Mouse (Mus musculus) heart, embryonic 10.5 days (tissue): ENCODE results near the gene Ciz1. TPM values are rescaled to one million over a fixed set of nuclear protein-coding genes. Genes with fewer than 3 reads are reported as not detected.
A peak's percentile ranks its signal among the peaks of the same experiment; 100 is the strongest.

Experiments
- DNase-seq: peaks from one replicate; pipeline ENCODE4 v3.0.0-alpha.2; 2017; ENCODE audit warnings: low spot score
- H3K27ac ChIP-seq: fragments of 300-500 bp; sonication (generic); 2 replicates; pipeline ENCODE4 v1.5.1; 2016; ENCODE audit warnings: mild to moderate bottlenecking
- H3K27me3 ChIP-seq: fragments of 300-500 bp; sonication (generic); 2 replicates; pipeline ENCODE4 v1.6.1; 2016; ENCODE audit warnings: mild to moderate bottlenecking; ENCODE audit not compliant: poor library complexity, insufficient read depth, severe bottlenecking
- H3K36me3 ChIP-seq: fragments of 300-500 bp; sonication (generic); 2 replicates; pipeline ENCODE4 v1.6.1; 2016; ENCODE audit warnings: mild to moderate bottlenecking, moderate library complexity
- H3K4me1 ChIP-seq: fragments of 300-500 bp; sonication (generic); 2 replicates; pipeline ENCODE4 v1.6.1; 2016; ENCODE audit warnings: mild to moderate bottlenecking
- H3K4me3 ChIP-seq: fragments of 300-500 bp; sonication (generic); 2 replicates; pipeline ENCODE4 v1.5.1; 2016; ENCODE audit warnings: mild to moderate bottlenecking, moderate library complexity
- H3K9me3 ChIP-seq: fragments of 300-500 bp; sonication (generic); 2 replicates; pipeline ENCODE4 v1.6.1; 2016; ENCODE audit warnings: mild to moderate bottlenecking, moderate library complexity
- WGBS: fragments of 180-500 bp; shearing (Covaris S2); methylation state at CpG from one replicate; pipeline ENCODE4 v1.1.7; 2016; 5-methylcytosine and 5-hydroxymethylcytosine counted together
- polyA plus RNA-seq: library from polyadenylated mRNA; unstranded; fragments of >200 nt; fragmentation: Nextera tagmentation; extraction: Ambion mirVana; gene quantifications from 2 replicates; pipeline ENCODE4 v1.2.1, GENCODE M21; 2016

Gene Ciz1
- 41.0 and 48.0 TPM in 2 replicates for polyA plus RNA-seq

DNA sequence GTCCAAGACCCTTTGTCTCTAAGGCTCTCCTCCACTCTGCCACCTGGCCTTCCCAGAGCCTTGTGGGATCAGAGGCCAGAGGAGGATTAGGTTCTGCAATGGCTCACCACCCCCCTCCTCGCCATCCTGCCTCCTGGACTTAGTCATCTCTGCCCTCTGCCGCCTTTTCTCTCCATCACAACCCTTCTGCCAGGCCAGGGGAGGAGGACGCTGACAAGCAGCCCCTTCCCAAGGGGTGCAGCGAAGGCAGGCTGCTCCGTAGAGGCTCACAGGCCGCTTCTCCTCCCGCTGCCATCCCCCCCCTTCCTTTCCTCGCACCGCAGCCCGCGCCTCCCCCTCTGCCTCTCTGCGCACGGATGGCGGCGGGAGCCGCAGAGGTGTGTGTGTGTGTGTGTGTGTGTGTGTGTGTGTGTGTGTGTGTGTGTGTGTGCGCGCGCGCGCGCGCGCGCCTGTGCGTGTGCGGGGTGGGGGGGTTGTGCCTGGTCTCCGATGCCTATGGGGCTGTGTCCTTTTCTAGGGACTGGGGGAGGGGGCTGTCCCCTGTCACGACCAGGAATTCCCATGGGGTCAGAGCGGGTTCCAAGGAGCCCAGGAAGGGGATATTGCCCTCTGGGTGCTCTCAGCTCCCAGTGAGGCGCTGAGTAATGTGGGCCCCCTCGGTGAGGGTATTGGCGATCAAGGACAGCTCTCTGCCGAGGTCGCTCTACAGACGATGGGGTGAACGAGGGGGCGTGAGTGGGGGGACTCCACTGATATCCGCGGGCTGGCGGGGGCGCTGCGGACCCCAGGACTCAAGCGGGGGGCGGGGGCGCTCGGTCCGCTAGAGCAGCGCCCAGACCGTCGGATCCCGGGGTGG lies at the start of gene Ciz1:
Gene Ciz1, plus strand, starts transcription at position 177 of the 856 bp plus-strand sequence.
- Histone ChIP-seq H3K4me3 (peak within 1 kb of the TSS; percentile 72), H3K27ac (peak within 1 kb of the TSS; percentile 83), H3K36me3 (no peaks in the 10 kb centered on the region), H3K9me3 (no peaks in the 10 kb centered on the region), H3K27me3 (peaks cover 57% of the 10 kb centered on the region), H3K4me1 (peaks cover 59% of the 10 kb centered on the region)
- no peak for DNase-seq
- under 1% methylated on average over 34 of the region's 52 CpGs for WGBS

GRCm38 (mm10) chr2:32302952-32303351 lies 49.2 kb upstream of the Ciz1 start:
- Histone ChIP-seq H3K9me3 (no peaks in the 10 kb centered on the region), H3K27me3 (no peaks in the 10 kb centered on the region), H3K4me3 (no peak overlapping the region), H3K4me1 (peaks cover 5% of the 10 kb centered on the region; the same call in 1 of the 2 replicates), H3K27ac (no peak overlapping the region), H3K36me3 (peaks cover 95% of the 10 kb centered on the region)
- WGBS = 87% methylated on average over 10 of the region's 10 CpGs
- no peak for DNase-seq

GRCm38 (mm10) chr2:32304145-32304832 lies 47.8 kb upstream of the Ciz1 start:
- Histone ChIP-seq H3K9me3 (no peaks in the 10 kb centered on the region), H3K4me3 (no peak overlapping the region), H3K27ac (no peak overlapping the region), H3K36me3 (peaks cover 95% of the 10 kb centered on the region), H3K4me1 (peaks cover 5% of the 10 kb centered on the region; the same call in 1 of the 2 replicates), H3K27me3 (peaks cover 6% of the 10 kb centered on the region; the same call in 1 of the 2 replicates)
- 62% methylated on average over 8 of the region's 8 CpGs for WGBS
- no peak for DNase-seq

GRCm38 (mm10) chr2:32305668-32306067 lies 46.5 kb upstream of the Ciz1 start:
- Histone ChIP-seq H3K27me3 (peaks cover 19% of the 10 kb centered on the region; the same call in 1 of the 2 replicates), H3K4me1 (peaks cover 11% of the 10 kb centered on the region), H3K27ac (no peak overlapping the region), H3K9me3 (no peaks in the 10 kb centered on the region), H3K36me3 (peaks cover 93% of the 10 kb centered on the region), H3K4me3 (no peak overlapping the region)
- 91% methylated on average over 5 of the region's 5 CpGs for WGBS
- DNase-seq = no peak

GRCm38 (mm10) chr2:32306176-32306575 lies 46.0 kb upstream of the Ciz1 start:
- H3K9me3 ChIP-seq = no peaks in the 10 kb centered on the region
- H3K36me3 ChIP-seq = peaks cover 88% of the 10 kb centered on the region

DNA sequence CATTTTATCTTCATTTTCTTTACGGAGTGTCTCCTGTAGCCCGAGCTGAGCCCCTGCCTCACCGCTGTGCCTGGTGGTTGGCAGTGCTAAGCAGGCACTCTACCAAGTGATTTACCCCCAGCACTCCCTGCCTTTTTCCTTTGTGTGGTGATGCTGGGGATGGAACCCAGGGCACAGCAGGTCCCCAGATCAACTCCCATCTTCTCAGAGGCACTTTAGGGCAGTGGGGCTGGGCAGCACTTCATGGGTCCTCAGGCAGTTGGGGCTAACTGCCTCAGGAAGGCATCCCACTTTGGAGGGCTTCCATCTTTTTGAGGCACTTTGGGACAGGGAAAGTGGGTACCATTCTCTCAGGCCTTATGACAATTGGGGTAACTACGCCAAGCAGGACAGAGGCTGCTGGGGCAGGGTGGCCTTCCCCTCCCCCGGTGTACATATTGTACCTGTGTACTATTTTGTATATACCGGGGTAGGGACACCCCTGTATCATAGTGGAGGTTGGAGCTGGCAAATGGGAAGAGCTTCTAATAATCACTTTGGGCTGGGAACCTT lies 44.8 kb upstream of the Ciz1 start:
- H3K36me3 ChIP-seq = peaks cover 77% of the 10 kb centered on the region
- whole genome bisulfite sequencing = 76% methylated on average over 6 of the region's 6 CpGs
- no peaks in the 10 kb centered on the region for H3K9me3 ChIP-seq
- DNase-seq = no peak
- H3K27me3 ChIP-seq = peaks cover 27% of the 10 kb centered on the region; the same call in 1 of the 2 replicates
- peaks cover 27% of the 10 kb centered on the region for H3K4me1 ChIP-seq
- no peak overlapping the region for H3K27ac ChIP-seq
- H3K4me3 ChIP-seq = no peak overlapping the region

More at GRCm38 (mm10) chr2:32306176-32306575, 46.0 kb upstream of the Ciz1 start:
- Histone ChIP-seq H3K27ac (no peak overlapping the region), H3K4me1 (peaks cover 17% of the 10 kb centered on the region), H3K4me3 (no peak overlapping the region), H3K27me3 (peaks cover 24% of the 10 kb centered on the region; the same call in 1 of the 2 replicates)
- WGBS = 81% methylated on average over 9 of the region's 9 CpGs
- DNase-seq = no peak

DNA sequence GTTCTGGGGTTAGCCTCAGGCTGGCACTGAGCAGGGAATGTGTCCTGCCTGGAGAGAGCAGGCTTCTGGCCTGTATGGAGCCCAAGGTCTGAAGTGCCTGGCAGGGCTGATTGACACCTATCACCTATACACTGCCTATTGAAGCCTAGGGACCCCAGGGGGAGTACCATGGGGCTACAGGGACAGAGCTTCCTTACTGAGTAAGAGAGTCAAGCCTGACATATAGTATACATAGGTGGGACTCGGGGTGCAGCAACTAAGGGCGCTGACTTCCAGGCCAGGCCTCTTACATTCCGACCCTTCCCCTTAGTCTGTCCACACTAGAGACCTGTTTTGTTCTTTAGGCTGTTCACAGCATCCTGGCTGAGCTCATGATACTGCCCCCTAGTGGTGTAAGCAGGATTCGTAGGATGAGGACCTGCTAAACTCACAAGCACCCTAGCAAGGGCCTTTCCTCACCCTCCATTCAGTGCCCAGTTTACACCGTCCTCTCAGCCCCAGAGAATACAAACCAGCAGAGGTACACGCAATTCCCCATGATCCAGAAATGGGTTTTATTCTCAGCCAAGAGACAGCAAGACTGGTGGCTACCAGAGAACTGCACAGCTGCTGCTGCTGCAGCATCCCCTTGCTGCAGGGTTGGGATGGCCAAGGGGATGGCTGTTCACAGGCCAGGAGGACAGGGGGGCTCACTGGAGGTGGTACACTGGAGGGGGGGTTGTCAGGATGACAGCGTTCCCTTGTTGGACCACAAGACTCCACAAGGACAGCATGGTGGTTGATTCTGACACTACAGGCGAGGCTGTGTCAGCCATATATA lies 44.0 kb upstream of the Ciz1 start:
- peaks cover 69% of the 10 kb centered on the region for H3K36me3 ChIP-seq
- no peak overlapping the region for H3K4me3 ChIP-seq
- no peak for DNase-seq
- 54% methylated on average over 8 of the region's 8 CpGs for WGBS
- no peak overlapping the region for H3K27ac ChIP-seq
- no peaks in the 10 kb centered on the region for H3K9me3 ChIP-seq
- H3K27me3 ChIP-seq = peaks cover 30% of the 10 kb centered on the region; the same call in 1 of the 2 replicates
- H3K4me1 ChIP-seq = peaks cover 32% of the 10 kb centered on the region

DNA sequence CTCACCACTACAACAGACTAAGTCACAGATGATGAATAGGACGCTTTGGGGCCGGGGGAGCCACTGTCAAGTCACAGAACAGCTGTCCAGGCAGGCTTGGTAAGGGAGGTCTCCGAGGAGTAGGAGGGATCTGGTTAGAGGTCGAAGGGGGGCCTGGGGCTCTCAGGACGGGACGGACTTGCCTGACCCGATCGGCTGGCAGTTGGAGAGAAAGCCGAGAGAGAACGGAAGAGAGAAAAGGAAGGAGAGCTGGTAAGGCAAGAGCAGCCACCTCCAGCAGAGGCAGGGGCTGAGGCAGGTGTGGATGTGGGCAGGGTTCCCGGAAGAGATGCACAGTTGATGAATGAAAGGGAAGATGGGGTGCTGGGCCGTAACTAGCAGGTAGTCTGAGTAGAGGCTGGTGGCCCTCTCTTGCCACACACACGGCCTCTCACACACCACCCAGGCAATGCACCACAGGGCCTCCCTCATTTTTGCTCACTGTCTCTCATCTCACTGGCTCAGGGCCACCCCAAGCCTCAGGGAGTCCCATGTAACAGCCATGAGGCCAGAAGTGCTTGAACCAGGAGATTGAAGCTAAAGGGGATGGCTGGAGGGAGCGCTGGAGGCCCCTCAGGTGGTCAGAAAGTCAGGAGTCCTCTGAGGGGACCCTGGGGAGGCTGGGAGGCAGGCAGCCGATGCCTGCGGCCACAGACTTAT lies 43.1 kb upstream of the Ciz1 start:
- peaks cover 33% of the 10 kb centered on the region; the same call in 1 of the 2 replicates for H3K27me3 ChIP-seq
- no peak overlapping the region for H3K4me3 ChIP-seq
- peaks cover 32% of the 10 kb centered on the region for H3K4me1 ChIP-seq
- no peak overlapping the region for H3K27ac ChIP-seq
- WGBS = 88% methylated on average over 16 of the region's 16 CpGs
- H3K9me3 ChIP-seq = no peaks in the 10 kb centered on the region
- no peak for DNase-seq
- peaks cover 60% of the 10 kb centered on the region for H3K36me3 ChIP-seq

GRCm38 (mm10) chr2:32310096-32310845 lies 41.9 kb upstream of the Ciz1 start:
- no peak overlapping the region for H3K27ac ChIP-seq
- no peak overlapping the region for H3K4me3 ChIP-seq
- H3K4me1 ChIP-seq = peaks cover 34% of the 10 kb centered on the region
- H3K27me3 ChIP-seq = peaks cover 40% of the 10 kb centered on the region; the same call in 1 of the 2 replicates
- H3K36me3 ChIP-seq = peaks cover 47% of the 10 kb centered on the region
- 85% methylated on average over 18 of the region's 18 CpGs for WGBS
- H3K9me3 ChIP-seq = no peaks in the 10 kb centered on the region
- no peak for DNase-seq

- peaks cover 48% of the 10 kb centered on the region; the same call in 1 of the 2 replicates for H3K27me3 ChIP-seq
- peaks cover 48% of the 10 kb centered on the region for H3K4me1 ChIP-seq
- no peak for DNase-seq
- 8% methylated on average over 40 of the region's 42 CpGs for WGBS
- H3K9me3 ChIP-seq = no peaks in the 10 kb centered on the region
- peaks cover 33% of the 10 kb centered on the region for H3K36me3 ChIP-seq
- peak overlapping the region; percentile 76 for H3K4me3 ChIP-seq
- peak overlapping the region; percentile 84 for H3K27ac ChIP-seq
Observed at GRCm38 (mm10) chr2:32311443-32312317, 40.4 kb upstream of the Ciz1 start.
